Mouse (Mus musculus) activated CD4-positive, CD25-positive, alpha-beta regulatory T cell, adult 9 weeks (primary cell): ENCODE results near the gene Olfr736. TPM values are rescaled to one million over a fixed set of nuclear protein-coding genes. Genes with fewer than 3 reads are reported as not detected.

Experiments
- polyA plus RNA-seq: library from polyadenylated mRNA; unstranded; fragments of 100-300 nt; shearing (Covaris generic); gene quantifications from one replicate; pipeline ENCODE4 v1.2.1, GENCODE M21; 2017

The Olfr736 gene
- not detected for polyA plus RNA-seq

DNA sequence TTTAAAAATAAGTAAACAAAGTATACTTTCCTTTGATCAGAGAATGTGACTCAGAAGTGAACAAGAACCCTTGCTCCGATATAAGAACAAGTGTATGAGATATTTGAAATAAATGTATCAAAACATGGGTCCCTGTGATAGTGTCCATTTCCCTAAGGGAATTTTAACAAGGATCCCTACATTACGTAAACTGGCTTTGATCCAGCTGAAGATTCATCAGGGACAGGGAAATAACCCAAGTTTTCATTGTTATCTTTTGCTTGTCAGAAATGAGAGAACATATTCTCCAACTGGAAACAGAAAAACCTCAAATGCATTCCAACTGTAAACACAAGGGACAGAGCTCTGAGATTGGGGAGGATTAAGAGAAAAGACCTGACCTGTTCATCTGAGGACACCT, at the start of gene Olfr736:
TSS of gene Olfr736 (plus strand) at position 301 of the 400 bp plus-strand sequence.

GRCm38 (mm10) chr14:50348796-50349195, 32.2 kb upstream of the Olfr736 start, which contains the start of gene Olfr735:
TSS of gene Olfr735 (minus strand) at chr14:50348872.

DNA sequence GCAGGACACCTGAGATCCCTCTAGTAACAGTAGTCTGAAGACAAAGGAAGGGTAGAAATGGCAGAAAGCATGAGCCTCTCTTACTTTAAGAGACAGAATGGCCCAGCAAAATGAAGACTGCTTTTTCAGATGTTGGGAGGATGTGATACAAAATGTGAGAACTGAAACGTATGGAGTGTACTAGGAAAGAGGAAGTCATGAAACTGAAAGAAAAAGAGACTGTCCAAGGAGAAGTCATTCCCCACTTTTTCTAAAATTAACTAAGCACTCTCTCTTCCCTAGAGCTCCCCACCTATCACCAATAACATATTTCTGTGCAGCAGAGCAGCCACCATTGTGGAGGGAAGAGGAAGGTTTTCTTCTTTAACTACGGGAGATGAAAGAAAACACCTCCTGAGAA, 23.4 kb upstream of the Olfr736 start, which contains the start of gene Tlr11:
TSS of gene Tlr11 (plus strand) at position 322 of the 400 bp plus-strand sequence.

GRCm38 (mm10) chr14:50407268-50407667, 26.3 kb downstream of the Olfr736 start, which contains the start of gene Olfr738:
TSS of gene Olfr738 (plus strand) at chr14:50407568.

DNA sequence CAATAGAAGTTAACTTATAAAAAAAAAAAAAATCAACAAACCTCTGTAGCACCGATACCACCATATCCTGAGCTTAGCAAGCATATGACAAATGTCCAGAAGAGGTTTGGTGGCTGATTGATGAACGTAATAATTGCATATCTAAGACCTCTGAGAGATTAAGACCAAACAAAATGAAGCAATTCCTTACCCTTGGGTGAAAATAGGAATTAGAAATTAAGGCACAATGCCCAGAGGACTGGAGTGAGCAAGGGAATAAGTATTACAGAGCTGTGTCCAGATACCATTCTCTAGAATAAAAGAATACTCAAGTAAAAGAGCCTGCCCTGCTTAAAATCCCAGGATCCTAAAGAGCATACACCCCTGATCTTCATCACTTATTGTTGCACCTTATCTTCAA, 37.4 kb downstream of the Olfr736 start, which contains the start of gene Olfr739:
TSS of gene Olfr739 (plus strand) at position 301 of the 400 bp plus-strand sequence.

Other genes with a start within 250 kb of the Olfr736 start
- gene Olfr728, start 238.5 kb upstream of the Olfr736 start, polyA plus RNA-seq = not detected
- not detected for gene Olfr729, start 228.3 kb upstream of the Olfr736 start, polyA plus RNA-seq
- not detected for gene Olfr730, start 193.0 kb upstream of the Olfr736 start, polyA plus RNA-seq
- gene Olfr731, start 139.3 kb upstream of the Olfr736 start, polyA plus RNA-seq = 0.05 TPM
- gene Olfr732, start 97.0 kb upstream of the Olfr736 start, polyA plus RNA-seq = not detected
- gene Olfr733, start 79.6 kb upstream of the Olfr736 start, polyA plus RNA-seq = not detected
- gene Olfr734, start 54.4 kb upstream of the Olfr736 start, polyA plus RNA-seq = not detected
- gene Olfr735, start 32.3 kb upstream of the Olfr736 start, polyA plus RNA-seq = not detected
- gene Tlr11, start 23.2 kb upstream of the Olfr736 start, polyA plus RNA-seq = not detected
- not detected for gene Olfr738, start 26.4 kb downstream of the Olfr736 start, polyA plus RNA-seq
- gene Olfr739, start 37.5 kb downstream of the Olfr736 start, polyA plus RNA-seq = not detected
- not detected for gene Olfr740, start 64.4 kb downstream of the Olfr736 start, polyA plus RNA-seq
- gene Olfr741, start 91.6 kb downstream of the Olfr736 start, polyA plus RNA-seq = not detected
- gene Olfr742, start 122.4 kb downstream of the Olfr736 start, polyA plus RNA-seq = not detected
- gene Olfr743, start 140.7 kb downstream of the Olfr736 start, polyA plus RNA-seq = not detected
- not detected for gene Olfr744, start 233.7 kb downstream of the Olfr736 start, polyA plus RNA-seq